Mouse (Mus musculus) CH12.LX (cell line): Measurements from ENCODE around the gene Immp2l. TPM values are rescaled to one million over a fixed set of nuclear protein-coding genes. Genes with fewer than 3 reads are reported as not detected.
A peak's percentile ranks its signal among the peaks of the same experiment; 100 is the strongest.

Source experiments
- DNase-seq: peaks from one replicate; pipeline ENCODE4 v3.0.0-alpha.2; 2013; ENCODE audit errors: extremely low read depth
- H3K27ac ChIP-seq: 2 replicates; pipeline ENCODE4 v1.5.1; 2012; ENCODE audit warnings: low read depth, mild to moderate bottlenecking, control low read depth, moderate library complexity; ENCODE audit not compliant: insufficient read depth
- H3K27me3 ChIP-seq: replicated peaks from 2 replicates; pipeline ENCODE3; 2012; ENCODE audit warnings: inconsistent platforms
- H3K36me3 ChIP-seq, 2 experiments: replicated peaks in 1 of 2; 2 replicates each; pipeline versions ENCODE3 to v1.6.1; 2012; ENCODE audit warnings: inconsistent platforms in 1 of 2, low read length in 1 of 2, mild to moderate bottlenecking in 1 of 2, mixed read lengths in 1 of 2, moderate library complexity in 1 of 2; ENCODE audit not compliant: control insufficient read depth in 1 of 2, insufficient read depth in 1 of 2
- H3K4me1 ChIP-seq, 2 experiments: 2 replicates each; pipeline ENCODE4 v1.6.1; 2012; ENCODE audit warnings: inconsistent platforms in 1 of 2, moderate library complexity in 1 of 2; ENCODE audit not compliant: insufficient read depth in 2 of 2, control insufficient read depth in 1 of 2
- H3K4me2 ChIP-seq: 2 replicates; pipeline ENCODE4 v1.6.1; 2012; ENCODE audit warnings: low read depth, mild to moderate bottlenecking, control low read depth; ENCODE audit not compliant: poor library complexity, insufficient read depth, severe bottlenecking
- H3K4me3 ChIP-seq, 3 experiments: fragments of 150-350 bp in 1 of 3; sonication (generic) in 1 of 3; replicated peaks in 1 of 3; 2 replicates each; pipeline versions ENCODE3 to v1.5.1; 2011 to 2012; ENCODE audit warnings: low read depth in 2 of 3, low read length in 2 of 3, mild to moderate bottlenecking in 2 of 3, moderate library complexity in 2 of 3, control low read depth in 1 of 3, improper control_type of control experiment in 1 of 3, inconsistent platforms in 1 of 3, mixed read lengths in 1 of 3; ENCODE audit not compliant: poor library complexity in 1 of 3
- H3K79me2 ChIP-seq: replicated peaks from 2 replicates; pipeline ENCODE4 v1.6.1; 2012; ENCODE audit warnings: mild to moderate bottlenecking, moderate library complexity; ENCODE audit not compliant: control insufficient read depth, poor library complexity, insufficient read depth, severe bottlenecking; ENCODE audit errors: extremely low read depth
- H3K9ac ChIP-seq: 2 replicates; pipeline ENCODE4 v1.6.1; 2012; ENCODE audit warnings: low read depth, mild to moderate bottlenecking, control low read depth, moderate library complexity; ENCODE audit not compliant: insufficient read depth
- H3K9me3 ChIP-seq: replicated peaks from 2 replicates; pipeline ENCODE3; 2012; ENCODE audit warnings: low read length, inconsistent platforms, mixed read lengths
- BHLHE40 ChIP-seq: IDR thresholded peaks from 2 replicates; pipeline ENCODE4 v1.6.1; 2011; ENCODE audit warnings: mild to moderate bottlenecking, low read depth, low read length, improper control_type of control experiment
- CHD1 ChIP-seq: IDR thresholded peaks from 2 replicates; pipeline ENCODE4 v1.6.1; 2012; ENCODE audit warnings: low read depth, low read length, improper control_type of control experiment, inconsistent platforms
- CHD2 ChIP-seq: IDR thresholded peaks from 2 replicates; pipeline ENCODE4 v1.6.1; 2011; ENCODE audit warnings: low read length, improper control_type of control experiment
- CTCF ChIP-seq, 2 experiments: IDR thresholded peaks in 1 of 2; conservative IDR thresholded peaks in 1 of 2; 2 replicates each; pipeline ENCODE4 v1.5.1; 2011 to 2012; ENCODE audit warnings: low read depth in 2 of 2, low read length in 2 of 2, improper control_type of control experiment in 1 of 2, inconsistent platforms in 1 of 2, mild to moderate bottlenecking in 1 of 2, moderate library complexity in 1 of 2
- EP300 ChIP-seq: IDR thresholded peaks from 2 replicates; pipeline ENCODE4 v1.6.1; 2011; ENCODE audit warnings: low read length, improper control_type of control experiment
- ETS1 ChIP-seq: conservative IDR thresholded peaks from 2 replicates; pipeline ENCODE4 v1.6.1; 2012; ENCODE audit warnings: low read depth, mild to moderate bottlenecking, inconsistent platforms, low read length, improper control_type of control experiment, moderate library complexity
- GABPA ChIP-seq: IDR thresholded peaks from 2 replicates; pipeline ENCODE4 v1.6.1; 2012; ENCODE audit warnings: low read depth, low read length, improper control_type of control experiment, inconsistent platforms; ENCODE audit not compliant: insufficient replicate concordance
- HCFC1 ChIP-seq: IDR thresholded peaks from 2 replicates; pipeline ENCODE4 v1.6.1; 2012; ENCODE audit warnings: low read depth, mild to moderate bottlenecking, inconsistent platforms, low read length, improper control_type of control experiment
- IRF4 ChIP-seq: IDR thresholded peaks from 2 replicates; pipeline ENCODE4 v1.6.1; 2014; ENCODE audit warnings: low read depth, mild to moderate bottlenecking, inconsistent platforms, low read length, improper control_type of control experiment
- JUND ChIP-seq: conservative IDR thresholded peaks from 2 replicates; pipeline ENCODE4 v1.6.1; 2011; ENCODE audit warnings: low read depth, low read length, improper control_type of control experiment
- MAX ChIP-seq: IDR thresholded peaks from 2 replicates; pipeline ENCODE4 v1.6.1; 2011; ENCODE audit warnings: low read length, improper control_type of control experiment
- MAZ ChIP-seq: IDR thresholded peaks from 2 replicates; pipeline ENCODE4 v1.6.1; 2012; ENCODE audit warnings: low read depth, mild to moderate bottlenecking, inconsistent platforms, low read length, improper control_type of control experiment, moderate library complexity
- MEF2A ChIP-seq: IDR thresholded peaks from 2 replicates; pipeline ENCODE4 v1.6.1; 2014; ENCODE audit warnings: low read depth, mild to moderate bottlenecking, inconsistent platforms, low read length, improper control_type of control experiment, borderline replicate concordance
- MXI1 ChIP-seq: IDR thresholded peaks from 2 replicates; pipeline ENCODE4 v1.6.1; 2011; ENCODE audit warnings: mild to moderate bottlenecking, low read depth, low read length, improper control_type of control experiment
- NELFE ChIP-seq: IDR thresholded peaks from 2 replicates; pipeline ENCODE4 v1.6.1; 2011; ENCODE audit warnings: low read depth, low read length, improper control_type of control experiment
- POLR2A ChIP-seq: IDR thresholded peaks from 2 replicates; pipeline ENCODE4 v1.6.1; 2011; ENCODE audit warnings: low read depth, mild to moderate bottlenecking, improper control_type of control experiment, low read length
- POLR2AphosphoS2 ChIP-seq: IDR thresholded peaks from 2 replicates; pipeline ENCODE4 v1.6.1; 2011; ENCODE audit warnings: low read depth, low read length, improper control_type of control experiment
- RAD21 ChIP-seq: IDR thresholded peaks from 2 replicates; pipeline ENCODE4 v1.6.1; 2011; ENCODE audit warnings: low read depth, mild to moderate bottlenecking, low read length, improper control_type of control experiment, moderate library complexity
- SIN3A ChIP-seq: IDR thresholded peaks from 2 replicates; pipeline ENCODE4 v1.6.1; 2012; ENCODE audit warnings: low read length, improper control_type of control experiment, inconsistent platforms
- SMC3 ChIP-seq: IDR thresholded peaks from 2 replicates; pipeline ENCODE4 v1.6.1; 2011; ENCODE audit warnings: low read depth, low read length, improper control_type of control experiment
- TCF12 ChIP-seq: IDR thresholded peaks from 2 replicates; pipeline ENCODE4 v1.6.1; 2014; ENCODE audit warnings: low read depth, mild to moderate bottlenecking, inconsistent platforms, low read length, improper control_type of control experiment
- UBTF ChIP-seq: IDR thresholded peaks from 2 replicates; pipeline ENCODE4 v1.6.1; 2012; ENCODE audit warnings: low read depth, mild to moderate bottlenecking, inconsistent platforms, low read length, improper control_type of control experiment, moderate library complexity
- USF1 ChIP-seq: IDR thresholded peaks from 2 replicates; pipeline ENCODE4 v1.6.1; 2014; ENCODE audit warnings: low read depth, mild to moderate bottlenecking, inconsistent platforms, low read length, improper control_type of control experiment
- ZC3H11A ChIP-seq: IDR thresholded peaks from 2 replicates; pipeline ENCODE4 v1.6.1; 2012; ENCODE audit warnings: low read depth, mild to moderate bottlenecking, inconsistent platforms, low read length, improper control_type of control experiment
- ZNF384 ChIP-seq: IDR thresholded peaks from 2 replicates; pipeline ENCODE4 v1.6.1; 2012; ENCODE audit warnings: low read depth, low read length, improper control_type of control experiment, inconsistent platforms
- dilution Hi-C: fragments of 300-500 bp; cut with MboI; formaldehyde crosslinking; loops from 2 replicates; pipeline ENCODE4 v1.14.3; 2020; ENCODE audit warnings: low sequenced_read_pairs; ENCODE audit not compliant: extremely low pct_unique_long_range_greater_than_20kb, extremely low pct_ligation_motif_present
- in situ Hi-C: fragments of 300-500 bp; cut with MboI; formaldehyde crosslinking; loops from 3 replicates; pipeline ENCODE4 v1.14.3; 2019; ENCODE audit warnings: low sequenced_read_pairs, low pct_ligation_motif_present, low pct_unique_long_range_greater_than_20kb, mixed read lengths
- polyA plus RNA-seq: library from polyadenylated mRNA; unstranded; fragments of >175 nt; gene quantifications from 2 replicates; pipeline ENCODE4 v1.2.1, GENCODE M21; 2012; ENCODE audit warnings: low read depth; ENCODE audit not compliant: insufficient read length
- total RNA-seq, 2 experiments: library from RNA; depleted of rRNA; stranded (reverse); fragments of 300-350 nt in 1 of 2; fragments of >200 nt in 1 of 2; gene quantifications; 2 replicates each; pipeline ENCODE4 v1.2.3; 2012 to 2014

The Immp2l gene
- total and polyA plus RNA-seq, 3 experiments = 4.8 to 16.5 (median 9.9) TPM

- in situ Hi-C loops (loop anchor here (25.0 kb wide), 2 partner anchors 382 to 657 kb away; no protein-coding TSS in a partner anchor), dilution Hi-C loops (no loop called here)
- Histone ChIP-seq H3K4me1 (peaks cover 0 to 4% of the 10 kb centered on the region in 2 experiments; a peak in 2 of 4 replicates), H3K9ac (no peak overlapping the region), H3K27me3 (no peaks in the 10 kb centered on the region), H3K36me3 (no peaks in the 10 kb centered on the region), H3K27ac (no peak overlapping the region), H3K79me2 (no peaks in the 10 kb centered on the region), H3K9me3 (no peaks in the 10 kb centered on the region), H3K4me2 (no peak overlapping the region), H3K4me3 (no peak overlapping the region)
- TF ChIP-seq RAD21 = peak; percentile 39
- TF ChIP-seq CTCF (conservative IDR thresholded peaks at IDR 0.05 in 1 of 2, IDR thresholded peaks at IDR 0.05 in 1 of 2; ENCODE audit: low read depth in 2 of 2, low read length in 2 of 2) = peak in 1 of 2 experiments; percentile 29; a peak in 2 of 4 replicates
- no peak for TF ChIP-seq MXI1
- TF ChIP-seq HCFC1 = no peak
- TF ChIP-seq UBTF = no peak
- no peak for TF ChIP-seq SIN3A
- peak; percentile 29 for TF ChIP-seq SMC3
- no peak for TF ChIP-seq EP300
- peak; percentile 3; the same call in 1 of the 2 replicates for TF ChIP-seq USF1
- no peak for TF ChIP-seq MAZ
- TF ChIP-seq BHLHE40 = no peak
- DNase-seq = no peak
Measured at GRCm38 (mm10) chr12:41494620-41495019, 470.7 kb downstream of the Immp2l start.

GRCm38 (mm10) chr12:41500049-41500820 is 476.3 kb downstream of the Immp2l start:
- no peak overlapping the region for H3K9ac ChIP-seq
- in situ Hi-C loops = no loop called here
- H3K9me3 ChIP-seq = no peaks in the 10 kb centered on the region
- H3K36me3 ChIP-seq = no peaks in the 10 kb centered on the region
- H3K27ac ChIP-seq = no peak overlapping the region
- peak; percentile 40 for DNase-seq
- TF ChIP-seq MAZ (no peak), IRF4 (peak; percentile 43; the same call in 1 of the 2 replicates)
- H3K4me1 ChIP-seq = peaks cover 0 to 10% of the 10 kb centered on the region in 2 experiments; a peak in 2 of 4 replicates
- H3K27me3 ChIP-seq = no peaks in the 10 kb centered on the region
- H3K4me2 ChIP-seq = 0 out of 2 replicates have a peak overlapping the region, but pooled peaks have one; percentile 13
- dilution Hi-C loops = no loop called here
- H3K4me3 ChIP-seq = no peak overlapping the region
- no peaks in the 10 kb centered on the region for H3K79me2 ChIP-seq

GRCm38 (mm10) chr12:41508610-41509009 is 484.7 kb downstream of the Immp2l start:
- Histone ChIP-seq H3K9ac (no peak overlapping the region), H3K79me2 (no peaks in the 10 kb centered on the region), H3K27ac (no peak overlapping the region), H3K27me3 (no peaks in the 10 kb centered on the region), H3K9me3 (no peaks in the 10 kb centered on the region), H3K4me3 (no peak overlapping the region), H3K4me2 (no peak overlapping the region), H3K4me1 (no peaks in the 10 kb centered on the region), H3K36me3 (no peaks in the 10 kb centered on the region)
- DNase-seq = no peak
- in situ Hi-C loops = no loop called here
- no peak for TF ChIP-seq EP300
- TF ChIP-seq USF1 = no peak
- no peak for TF ChIP-seq TCF12
- TF ChIP-seq CTCF (conservative IDR thresholded peaks at IDR 0.05 in 1 of 2, IDR thresholded peaks at IDR 0.05 in 1 of 2; ENCODE audit: low read depth in 2 of 2, low read length in 2 of 2) = no peak
- no peak for TF ChIP-seq MEF2A
- no peak for TF ChIP-seq ETS1
- TF ChIP-seq NELFE = no peak
- no peak for TF ChIP-seq POLR2A
- TF ChIP-seq MAX = no peak
- TF ChIP-seq UBTF = no peak
- TF ChIP-seq CHD1 = no peak
- TF ChIP-seq GABPA = no peak
- TF ChIP-seq ZNF384 = no peak
- TF ChIP-seq ZC3H11A = no peak
- TF ChIP-seq SMC3 = no peak
- TF ChIP-seq CHD2 = no peak
- TF ChIP-seq JUND = no peak
- TF ChIP-seq POLR2AphosphoS2 = no peak
- dilution Hi-C loops = no loop called here
